Mouse (Mus musculus) G1E (cell line): ENCODE results near the gene Cntn4.

ENCODE experiments used
- CTCF ChIP-seq: IDR thresholded peaks from 2 replicates; pipeline ENCODE4 v1.5.1; 2012; ENCODE audit warnings: low read depth, low read length, inconsistent platforms, mixed read lengths
- GATA1 ChIP-seq: IDR thresholded peaks from 2 replicates; pipeline ENCODE4 v1.6.1; 2012; ENCODE audit warnings: borderline replicate concordance, low read length, inconsistent platforms, mixed read lengths

GRCm38 (mm10) chr6:106747804-106748203, 1070.3 kb downstream of the Cntn4 start:
- TF ChIP-seq GATA1 (no peak), CTCF (no peak)
